Mouse (Mus musculus) thymus, postnatal 36 days (tissue): Measurements from ENCODE around the gene Tmem87b.

Experiments
- DNase-seq, 2 experiments: peaks; one replicate each; pipeline ENCODE4 v3.0.0; 2022; ENCODE audit warnings: mixed read lengths in 2 of 2

The Tmem87b gene

DNA sequence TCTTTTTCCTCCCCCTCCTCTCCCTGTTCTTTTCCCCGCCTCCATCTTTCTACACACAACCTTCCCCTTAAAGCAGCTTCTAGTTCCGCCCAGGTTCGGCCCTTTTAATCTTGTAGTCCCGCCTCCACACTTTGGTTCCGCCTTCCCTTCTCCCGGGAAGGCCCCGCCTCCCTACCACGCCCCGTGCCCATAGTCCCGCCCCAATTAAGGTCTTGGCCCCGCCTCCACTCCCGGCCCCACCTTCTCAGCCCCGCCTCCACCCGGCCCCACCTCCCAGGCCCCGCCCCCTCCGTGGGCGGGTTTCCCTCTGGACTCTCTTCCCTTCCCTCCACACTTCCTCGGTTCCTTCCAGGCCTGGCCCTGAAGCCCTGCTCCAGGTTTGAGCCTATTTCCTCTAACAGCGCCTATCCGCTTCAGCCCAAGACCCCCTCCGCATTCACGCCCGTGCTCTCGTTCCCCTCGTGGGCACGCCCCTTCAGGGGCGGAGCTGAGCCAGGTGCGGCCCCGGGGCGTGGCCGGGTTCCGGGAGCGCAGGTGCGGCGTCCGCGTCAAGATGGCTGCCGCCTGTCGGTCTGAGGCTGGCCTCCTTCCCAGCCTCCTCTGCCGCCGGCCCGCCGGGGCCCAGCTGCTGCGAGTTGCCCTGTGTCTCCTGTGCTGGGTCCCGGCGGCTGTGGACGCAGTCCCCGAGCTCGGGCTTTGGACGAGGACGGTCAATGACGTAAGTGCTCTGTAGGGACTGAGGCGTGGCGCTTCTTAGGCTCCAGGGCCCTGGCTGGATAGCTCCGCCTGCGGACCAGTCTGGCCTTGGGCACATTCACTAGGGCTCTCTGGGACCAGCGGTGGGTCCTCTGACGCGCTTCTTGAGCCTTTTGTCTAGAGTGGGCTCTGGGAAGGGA lies at the start of gene Tmem87b:
Gene Tmem87b (plus strand): TSS at position 333 of the 896 bp plus-strand sequence.
- peak; percentile 96 to 98 for DNase-seq

DNA sequence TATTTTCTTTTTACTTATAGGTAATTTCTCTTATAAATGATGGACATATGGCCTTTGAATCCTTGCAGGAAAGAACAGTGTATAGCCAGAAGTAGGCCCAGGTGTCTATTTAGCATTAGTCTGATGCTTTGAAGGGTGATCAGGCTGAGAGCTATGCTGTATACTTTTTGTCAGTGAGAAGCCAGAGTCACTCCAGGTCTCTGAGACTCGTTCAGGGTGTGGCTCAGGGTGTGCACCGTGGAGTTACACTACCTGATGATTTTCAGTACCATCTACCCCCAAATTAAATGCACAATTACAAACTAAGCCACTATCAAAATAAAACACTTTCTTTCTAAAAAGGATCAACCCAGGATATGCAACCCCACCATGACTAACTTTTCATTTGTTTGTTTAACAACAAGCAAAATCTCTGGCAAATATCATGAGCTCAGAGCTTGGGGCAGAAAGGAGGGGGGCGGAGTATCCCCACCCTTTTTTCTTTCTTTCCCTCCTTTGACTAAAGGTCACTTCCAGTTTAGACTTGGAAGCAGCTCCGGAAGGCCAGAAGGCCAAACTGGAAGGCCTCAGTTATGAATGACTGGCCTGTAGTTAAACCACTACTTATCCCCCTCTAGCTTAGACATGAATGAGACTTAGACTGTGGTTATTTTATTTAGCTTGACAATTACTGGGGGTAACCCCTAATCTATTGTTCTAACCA lies 49.2 kb upstream of the Tmem87b start:
- no peak for DNase-seq

DNA sequence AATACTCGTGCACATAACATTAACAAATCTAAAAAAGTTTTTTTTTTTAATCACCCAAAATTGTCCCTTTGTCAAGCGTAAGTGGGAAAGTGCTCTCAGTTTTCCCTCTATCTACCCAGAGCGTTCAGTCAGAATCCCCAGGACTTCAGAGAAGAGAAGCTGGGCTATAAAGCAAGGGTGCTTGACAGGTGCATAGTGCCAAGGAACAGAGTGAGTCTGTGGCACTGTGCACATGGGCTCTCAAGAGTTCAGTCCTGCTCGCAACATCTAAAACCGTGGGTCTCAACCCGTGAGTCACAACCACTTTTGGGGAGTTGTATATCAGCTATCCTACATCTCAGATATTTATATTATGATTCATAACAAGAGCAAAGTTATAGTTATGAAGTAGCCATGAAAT lies 47.4 kb upstream of the Tmem87b start:
- DNase-seq: no peak

DNA sequence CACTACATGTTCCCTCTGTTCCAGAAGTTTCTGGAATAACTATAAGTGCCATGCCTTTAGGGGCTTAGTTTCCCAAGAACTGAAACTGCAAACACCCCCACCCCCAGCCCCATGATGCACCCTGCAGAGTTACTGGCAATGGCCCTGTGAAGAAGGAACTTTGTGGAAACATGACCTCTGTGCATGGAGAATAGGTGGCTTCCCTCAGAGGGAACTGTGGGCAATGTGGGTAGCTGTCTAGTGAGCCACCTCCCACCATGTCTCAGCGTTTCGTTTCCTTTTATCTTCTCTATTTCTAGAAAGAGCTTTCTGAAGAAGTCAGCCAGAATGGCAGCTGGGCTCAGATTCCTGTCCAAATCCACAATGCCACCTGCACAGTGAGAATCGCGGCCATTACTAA lies 46.9 kb upstream of the Tmem87b start:
- no peak for DNase-seq

DNA sequence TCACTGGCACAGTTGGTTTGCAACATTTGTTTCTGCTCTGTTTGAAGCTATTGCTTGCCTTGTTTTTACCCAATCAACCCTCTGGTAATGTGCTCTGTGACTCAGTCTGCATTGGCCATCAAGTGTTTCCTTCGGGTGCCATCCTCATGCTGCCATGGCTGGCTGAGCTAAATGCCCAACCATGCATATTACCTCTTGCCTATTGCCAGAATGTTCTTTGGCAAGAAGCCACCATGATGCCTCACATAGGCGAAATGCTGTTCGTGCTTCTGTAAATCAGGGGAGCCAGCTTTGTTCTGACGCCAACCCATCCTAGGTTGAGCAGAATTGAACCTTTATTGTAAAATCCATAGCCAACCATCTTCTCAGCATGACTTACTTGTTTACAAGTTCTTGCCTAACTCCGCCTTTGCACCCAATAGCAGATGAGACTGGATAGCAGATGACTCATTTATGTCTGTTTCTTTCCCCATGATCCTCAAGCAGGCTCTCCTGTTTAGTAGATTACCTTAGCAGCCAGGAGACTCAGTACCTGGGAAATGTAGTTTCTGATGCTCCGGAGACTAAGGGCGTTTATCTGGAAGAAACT lies 46.1 kb upstream of the Tmem87b start:
- DNase-seq: no peak

DNA sequence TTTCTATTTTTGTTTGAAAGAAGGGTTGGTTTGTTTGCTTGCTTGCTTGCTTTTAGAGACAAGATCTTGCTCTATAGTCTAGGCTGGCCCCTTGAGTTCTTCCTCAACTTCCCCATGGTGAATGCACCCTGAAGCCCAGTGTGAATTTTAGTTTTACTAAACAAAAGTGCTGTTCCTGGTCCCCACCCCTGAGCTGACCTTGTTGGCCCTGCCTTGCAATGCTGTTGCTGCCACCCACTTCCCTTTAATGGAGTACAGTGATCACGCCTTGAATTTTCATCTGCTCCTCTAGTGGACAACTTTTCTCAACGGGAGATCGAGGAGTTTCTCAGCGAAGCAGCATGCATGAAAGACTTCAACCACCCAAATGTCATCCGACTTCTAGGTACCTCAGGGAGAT lies 35.7 kb upstream of the Tmem87b start:
- DNase-seq: no peak

DNA sequence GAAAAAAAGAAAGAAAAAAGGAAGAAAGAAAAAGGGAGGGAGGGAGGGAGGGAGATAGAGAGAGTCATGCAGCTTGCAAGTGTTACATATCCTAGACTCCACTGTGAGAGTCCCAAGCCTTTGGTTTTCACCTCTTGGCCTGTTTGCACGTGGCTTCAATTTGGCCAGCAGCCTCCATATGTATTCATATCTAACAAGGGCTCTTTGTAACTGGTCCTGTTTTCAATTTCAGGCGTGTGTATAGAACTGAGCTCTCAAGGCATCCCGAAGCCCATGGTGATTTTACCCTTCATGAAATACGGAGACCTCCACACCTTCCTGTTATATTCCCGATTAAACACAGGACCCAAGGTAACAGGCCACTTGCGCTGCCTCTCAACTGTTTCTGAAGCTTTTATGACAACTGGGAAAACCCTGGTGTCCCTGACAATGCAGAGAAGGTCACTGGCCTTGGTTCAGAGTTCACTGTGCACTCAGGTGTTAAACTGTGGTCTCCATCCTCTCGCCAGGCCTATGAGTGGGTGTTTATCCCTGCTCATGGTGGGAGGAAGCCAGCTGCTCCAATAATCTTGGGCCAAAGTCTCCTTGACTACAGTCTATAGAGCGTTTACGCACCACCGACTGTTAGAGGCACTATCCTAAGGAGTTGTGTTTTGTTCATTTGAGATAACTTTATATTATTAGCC lies 34.1 kb upstream of the Tmem87b start:
- DNase-seq: no peak

DNA sequence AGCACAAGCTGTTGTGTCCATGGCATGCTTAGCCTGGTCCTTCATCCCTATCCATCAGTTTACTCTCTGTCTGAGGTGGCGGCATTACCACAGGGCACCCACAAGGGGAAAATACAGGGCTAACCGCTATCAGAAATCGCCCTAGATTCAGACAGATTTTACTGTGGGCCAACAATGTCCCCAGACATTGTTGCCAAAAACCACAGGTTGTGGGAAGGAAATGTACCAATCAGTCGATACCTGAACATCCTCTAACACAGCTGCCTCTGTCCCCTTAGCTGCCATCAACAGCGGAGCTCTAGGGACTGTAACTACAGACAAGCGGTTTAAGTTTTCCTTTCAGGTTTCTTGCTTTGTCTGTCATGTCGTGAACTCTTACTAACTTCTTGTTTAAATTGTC lies 33.1 kb upstream of the Tmem87b start:
- no peak for DNase-seq

DNA sequence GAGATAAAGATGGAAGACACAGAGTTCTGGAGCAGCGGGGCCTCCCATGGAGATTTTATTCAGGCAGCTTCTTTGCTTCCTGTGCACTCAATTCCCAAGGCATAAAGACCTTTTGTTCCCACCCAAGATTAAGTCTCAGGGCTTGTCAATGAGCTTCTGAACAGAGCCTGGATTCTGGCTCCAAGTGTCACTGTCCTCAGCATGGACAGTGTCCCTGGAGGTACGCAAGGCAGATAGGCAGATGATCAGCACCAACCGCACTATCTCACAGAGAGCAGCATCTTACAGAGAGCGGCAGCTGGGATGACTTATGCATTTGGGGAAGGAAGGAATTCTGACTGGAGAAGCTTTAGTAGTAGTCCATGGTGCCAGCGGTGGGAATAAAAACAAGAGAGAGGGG lies 31.6 kb upstream of the Tmem87b start:
- DNase-seq: no peak

DNA sequence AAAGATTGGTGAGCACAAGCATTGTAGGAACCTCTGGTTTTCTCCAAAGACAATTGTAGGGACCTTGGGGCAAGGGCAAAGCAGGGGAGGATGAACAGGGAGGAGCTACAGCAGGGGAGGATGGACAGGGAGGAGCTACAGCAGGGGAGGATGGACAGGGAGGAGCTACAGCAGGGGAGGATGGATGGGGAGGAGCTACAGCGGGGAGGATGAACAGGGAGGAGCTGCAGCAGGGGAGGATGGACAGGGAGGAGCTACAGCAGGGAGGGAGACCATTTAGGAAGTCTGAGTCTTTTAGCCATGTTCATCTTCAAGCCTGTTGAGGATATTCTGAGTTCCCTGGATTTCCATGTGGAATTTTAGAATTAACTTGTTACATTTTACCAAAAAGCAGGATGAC lies 31.1 kb upstream of the Tmem87b start:
- no peak for DNase-seq

DNA sequence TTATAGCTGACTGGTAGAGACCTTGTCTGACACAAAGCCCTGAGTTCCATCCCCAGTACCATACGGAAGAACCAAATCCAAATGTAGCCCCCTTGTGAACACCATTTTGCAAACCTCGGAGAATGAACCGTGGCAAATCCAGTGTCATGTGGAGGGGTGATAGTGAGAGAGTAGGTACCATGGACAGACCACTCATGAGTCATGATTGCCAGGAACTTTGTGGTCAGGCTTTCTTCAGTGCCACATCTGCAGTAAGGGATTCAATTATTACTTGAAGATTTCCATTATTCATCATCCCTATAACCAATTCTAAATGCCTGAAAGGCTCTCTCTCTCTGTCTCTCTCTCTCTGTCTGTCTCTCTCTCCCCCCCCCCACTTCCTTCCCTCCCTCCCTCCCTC lies 30.1 kb upstream of the Tmem87b start:
- DNase-seq: no peak

DNA sequence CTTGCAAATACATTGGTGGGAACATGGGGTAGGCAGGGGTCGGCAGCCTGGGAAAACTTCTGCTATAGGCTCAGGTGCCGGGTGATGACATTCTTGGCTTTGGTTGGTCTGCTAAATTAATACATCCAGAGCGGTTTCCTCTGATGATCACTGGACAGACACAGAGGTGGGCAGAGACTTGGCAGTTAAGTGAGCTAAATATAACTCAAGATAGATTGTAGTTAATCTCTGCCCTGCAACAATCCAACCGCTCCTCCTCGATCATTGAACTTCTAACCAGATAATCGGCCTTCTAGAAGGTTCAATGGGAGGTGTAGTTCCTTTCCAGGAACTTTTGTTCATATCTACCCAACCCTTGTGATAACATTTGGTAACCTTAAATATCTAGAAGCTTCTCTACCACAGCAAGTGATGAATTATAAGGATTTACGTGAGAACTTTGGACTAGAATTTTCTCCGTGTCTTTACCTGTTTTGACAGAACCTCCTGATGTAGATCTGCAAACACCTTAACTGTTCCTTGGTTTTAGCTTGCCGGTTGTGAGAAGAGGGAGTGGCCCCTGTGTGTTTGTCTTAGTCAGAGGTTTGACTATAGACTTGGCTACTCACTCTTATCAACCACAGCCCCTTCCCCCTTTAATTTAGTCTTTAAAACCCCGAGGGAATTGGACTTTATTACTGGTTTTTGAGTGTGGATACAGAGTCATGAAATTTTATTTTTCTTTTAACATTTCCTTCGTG lies 26.9 kb upstream of the Tmem87b start:
- DNase-seq: no peak

DNA sequence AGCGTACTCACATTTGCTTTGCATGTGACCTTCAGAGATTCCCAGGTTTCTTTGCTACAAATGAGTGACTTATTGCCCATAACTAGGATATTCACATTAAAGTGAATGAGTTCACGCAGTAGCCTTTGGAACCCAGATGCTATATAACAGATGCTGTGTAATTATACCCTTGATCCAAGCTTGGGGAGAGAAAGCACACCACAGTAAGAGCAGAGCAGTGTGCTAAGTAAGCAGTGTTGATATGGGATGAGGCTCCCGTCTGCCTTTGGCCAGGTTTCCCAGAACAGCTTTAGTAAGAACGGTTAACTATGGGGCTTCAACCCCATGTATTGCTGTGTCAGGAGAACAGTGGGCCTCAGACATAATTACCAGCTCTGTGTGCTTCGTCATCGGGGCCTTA lies 24.0 kb upstream of the Tmem87b start:
- no peak for DNase-seq

DNA sequence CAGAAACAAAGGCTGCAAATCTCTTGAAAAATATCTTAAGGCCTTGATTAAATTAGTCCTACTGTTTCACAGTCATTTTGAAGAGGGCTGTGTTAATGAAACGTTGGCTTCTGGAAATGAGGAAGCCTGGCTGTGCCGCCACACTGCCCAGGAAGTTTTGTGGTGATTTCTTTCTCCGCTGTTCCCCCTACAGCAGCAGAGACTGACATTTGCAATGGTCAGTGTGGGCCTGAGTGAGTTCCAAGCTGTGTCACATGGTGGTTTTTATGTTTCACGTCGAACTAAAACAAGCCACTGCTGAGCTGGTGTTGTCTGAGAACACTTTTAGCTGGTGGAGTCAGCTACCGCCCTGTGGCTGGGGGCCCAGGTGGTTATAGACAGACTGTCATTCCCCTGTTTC lies 21.5 kb upstream of the Tmem87b start:
- DNase-seq: no peak

DNA sequence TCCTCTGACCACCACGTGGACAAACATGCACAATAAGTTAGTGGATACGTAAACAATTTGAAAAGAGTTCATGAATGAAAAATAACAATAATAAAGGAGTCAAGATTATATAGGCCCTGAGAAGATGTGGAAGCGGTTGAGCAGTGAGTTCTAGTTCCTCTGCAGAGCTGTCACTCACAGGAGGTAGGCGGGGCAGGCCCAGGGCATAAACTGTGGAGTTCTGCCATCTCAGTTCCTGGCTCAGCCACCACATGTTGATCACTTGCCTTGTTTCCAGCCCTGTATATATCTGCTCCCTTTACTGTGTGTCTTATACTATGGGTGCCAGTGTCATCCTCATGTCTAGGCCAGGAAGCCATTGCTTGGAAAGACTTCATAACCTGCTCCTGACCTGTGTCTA lies 14.5 kb upstream of the Tmem87b start:
- DNase-seq: no peak

DNA sequence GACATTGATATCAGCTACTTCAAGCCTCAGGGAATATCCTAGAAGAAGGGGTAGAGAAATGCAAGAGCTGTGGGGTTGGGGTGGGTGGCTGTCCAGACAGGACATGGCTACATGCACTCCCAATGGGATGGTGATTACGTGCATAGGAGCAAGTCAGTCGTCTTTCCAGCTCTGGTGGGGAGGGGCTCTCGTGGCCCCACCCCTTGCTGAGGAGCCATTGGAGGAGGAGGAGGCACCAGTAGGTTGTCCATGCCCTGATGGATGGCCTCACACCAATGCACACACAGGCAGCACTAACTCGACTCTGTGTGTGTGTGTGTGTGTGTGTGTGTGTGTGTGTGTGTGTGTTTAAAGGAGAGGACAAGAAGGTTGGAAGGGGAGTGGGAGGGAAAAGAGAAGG lies 12.6 kb upstream of the Tmem87b start:
- DNase-seq: no peak

DNA sequence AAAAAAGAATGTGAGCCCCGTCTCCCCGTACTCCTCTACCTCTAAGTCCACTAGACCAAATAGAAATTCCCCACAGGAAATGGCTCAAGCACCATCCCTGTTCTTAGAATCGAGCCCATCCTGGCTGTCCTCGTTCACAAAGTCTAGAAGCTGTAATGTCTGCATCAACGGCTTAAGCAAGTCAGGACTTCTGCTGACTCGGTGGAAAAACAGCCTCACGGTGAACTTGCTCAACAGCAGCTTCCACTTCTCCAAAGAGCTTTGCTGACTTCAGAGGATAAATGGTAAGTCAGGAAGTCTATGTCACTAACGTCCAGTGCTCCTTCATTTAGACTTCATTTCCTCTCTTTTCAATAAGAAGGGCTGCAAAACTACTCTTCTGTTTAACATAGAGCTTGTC lies 11.4 kb upstream of the Tmem87b start:
- no peak for DNase-seq

DNA sequence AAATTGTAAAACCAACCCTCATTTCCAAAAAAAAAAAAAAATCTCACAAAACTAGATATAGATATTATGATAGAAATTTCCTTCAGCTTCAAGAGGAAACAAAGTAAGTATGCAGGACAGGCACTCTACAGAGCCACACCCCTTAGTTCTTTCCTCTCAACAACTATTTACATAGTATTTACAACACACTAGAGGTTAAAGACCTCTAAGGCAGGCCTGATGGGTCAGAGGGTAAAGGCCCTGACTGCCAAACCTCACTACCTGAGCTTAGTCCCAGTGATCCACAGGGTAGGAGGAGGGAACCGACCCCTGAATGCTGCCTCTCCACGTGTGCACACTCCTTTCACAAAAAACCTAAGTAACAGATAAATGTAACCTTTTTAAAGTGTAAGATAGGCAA lies 5.2 kb upstream of the Tmem87b start:
- DNase-seq: no peak

DNA sequence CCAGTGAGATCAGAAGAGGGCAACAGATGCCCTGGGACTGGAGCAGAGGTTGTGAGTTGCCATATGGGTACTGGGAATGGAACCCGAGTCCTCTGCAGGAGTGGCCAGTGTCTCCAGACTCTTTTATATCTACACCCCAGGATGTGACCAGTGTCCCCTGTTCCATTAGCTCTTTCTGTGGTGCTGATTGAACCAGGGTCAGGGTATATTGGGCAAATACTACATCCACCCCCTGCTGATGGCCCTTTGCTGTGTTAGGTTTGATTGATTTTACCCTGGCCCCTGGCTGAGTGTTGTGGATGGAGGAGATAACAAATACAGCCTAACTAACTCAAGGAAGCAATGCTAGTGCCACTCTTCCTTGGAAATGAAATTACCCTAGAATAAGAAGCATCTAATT lies 1.6 kb upstream of the Tmem87b start:
- DNase-seq: no peak

DNA sequence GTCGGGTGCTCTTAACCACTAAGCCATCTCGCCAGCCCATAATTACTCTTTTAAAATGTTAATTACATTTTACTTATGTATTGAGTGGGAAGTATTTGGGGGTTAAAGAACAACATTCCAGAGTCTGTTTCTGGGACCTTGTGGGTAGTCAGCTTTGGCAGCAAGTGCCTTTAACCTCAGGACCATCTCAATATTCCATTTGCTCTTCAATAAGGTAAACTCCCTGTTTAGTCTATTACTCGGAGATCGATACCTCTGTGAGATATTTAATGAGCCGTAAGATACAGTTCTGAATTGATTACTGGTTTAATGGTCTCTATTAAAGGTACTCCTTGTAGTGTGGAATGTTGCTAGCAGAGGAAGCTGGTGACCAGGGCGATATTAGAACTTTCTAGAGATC lies 1.0 kb upstream of the Tmem87b start:
- no peak for DNase-seq

DNA sequence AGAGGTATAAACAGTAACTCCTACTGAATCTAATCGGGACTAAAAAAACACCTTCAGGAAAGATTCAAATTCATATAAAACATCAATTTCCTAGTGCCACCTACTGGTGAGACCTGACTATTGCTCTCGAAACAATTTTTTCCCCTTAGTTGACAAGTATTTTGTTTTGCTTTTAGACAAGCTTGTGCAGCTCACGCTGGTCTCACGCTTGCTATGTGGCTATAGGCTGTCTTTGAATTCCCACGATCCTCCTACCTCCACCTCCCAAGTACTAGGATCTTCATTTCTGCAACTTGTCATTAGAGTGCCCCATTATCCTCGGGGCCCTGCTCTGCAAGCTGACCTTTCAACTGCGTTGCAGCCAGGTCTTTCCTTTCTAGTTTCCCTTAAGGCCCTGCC lies 532 bp upstream of the Tmem87b start:
- DNase-seq: no peak

DNA sequence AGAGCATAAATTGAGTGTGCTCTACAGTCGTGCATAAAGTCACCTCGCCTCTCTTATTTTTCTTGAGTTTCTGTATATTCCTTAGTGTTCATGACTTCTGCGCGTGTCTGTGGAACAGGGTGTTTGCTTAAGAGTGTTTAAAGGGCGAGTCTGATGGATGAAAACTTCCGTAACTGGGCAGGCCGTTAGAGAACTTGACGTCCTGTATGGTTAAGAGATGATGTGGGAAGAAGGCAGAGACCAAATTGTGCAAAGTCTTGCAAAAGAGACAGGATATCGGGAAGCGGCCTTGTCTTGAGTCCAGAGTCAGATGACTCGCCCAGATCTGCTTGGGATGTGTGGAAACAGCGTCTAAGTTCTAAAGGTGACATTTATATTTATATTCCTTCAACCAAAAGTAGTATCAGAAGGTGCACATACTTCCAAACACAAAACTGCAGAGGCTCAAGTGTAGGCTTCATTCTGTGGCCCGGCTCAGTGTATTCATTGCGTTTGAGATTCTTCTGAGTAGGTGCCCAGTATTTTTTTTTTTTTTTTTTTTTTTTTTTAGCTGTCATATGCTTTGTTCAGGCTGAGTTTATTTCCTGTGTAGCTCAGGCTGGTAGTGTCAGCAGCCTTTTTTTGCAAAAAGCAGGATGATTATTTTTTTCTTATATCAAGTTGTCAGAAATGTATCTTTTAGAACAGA lies 1.2 kb downstream of the Tmem87b start:
- DNase-seq: peak in 1 of 2 experiments; percentile 4
